Mouse (Mus musculus) Patski (cell line): ENCODE results near the gene Nkx2-5. TPM values are rescaled to one million over a fixed set of nuclear protein-coding genes. Genes with fewer than 3 reads are reported as not detected.

Experiments used
- ATAC-seq: fragments of 100-300 bp; one replicate; pipeline ENCODE4 v1.8.0; 2021
- CTCF ChIA-PET: fragments of 350-600 bp; sonication (Branson Sonifier 250); formaldehyde crosslinking; loops from one replicate; lab custom pipeline; 2022; ENCODE audit warnings: inconsistent platforms; lab: Charles Lee
- POLR2A ChIA-PET: fragments of 350-600 bp; sonication (Branson Sonifier 250); formaldehyde crosslinking; loops from one replicate; lab custom pipeline; 2022; ENCODE audit warnings: antibody characterized with exemption, inconsistent platforms; lab: Charles Lee
- DNase-seq: peaks from one replicate; pipeline ENCODE4 v3.0.0-alpha.2; 2011; ENCODE audit warnings: low read depth, low spot score
- H3K27me3 ChIP-seq: fragments of 371-371 bp; one replicate; pipeline ENCODE4 v1.5.1; 2021
- CTCF ChIP-seq: fragments of 100-300 bp; IDR thresholded peaks from one replicate; pipeline ENCODE4 v1.5.1; 2021
- in situ Hi-C: fragments of 300-500 bp; cut with MboI; formaldehyde crosslinking; loops from 3 replicates; pipeline ENCODE4 v1.11.1; 2018; ENCODE audit warnings: low pct_unique_long_range_greater_than_20kb, mixed read lengths
- polyA plus RNA-seq: library from polyadenylated mRNA; unstranded; gene quantifications from one replicate; pipeline ENCODE4 v1.2.3, GENCODE M21; 2021

The Nkx2-5 gene
- polyA plus RNA-seq, 1 experiment from 2014 or later, result not detected

DNA sequence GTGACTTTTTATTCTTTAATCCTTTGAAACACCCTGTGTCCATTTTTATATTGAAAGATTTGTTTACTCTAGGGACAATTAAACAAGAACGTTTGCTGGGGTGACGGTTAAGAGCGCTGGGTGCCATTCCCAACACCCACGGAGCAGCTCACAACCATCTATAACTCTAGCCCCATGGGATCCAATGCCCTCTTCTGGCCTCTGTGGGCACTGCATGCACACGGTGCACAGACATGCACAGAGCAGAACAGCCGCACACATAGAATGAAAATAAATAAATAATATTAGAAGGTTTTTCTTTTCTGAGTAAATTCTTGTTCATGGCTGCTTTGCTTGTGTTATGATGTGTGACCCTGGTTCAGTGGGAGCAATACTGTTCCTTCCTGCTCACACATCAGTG lies 34.4 kb upstream of the Nkx2-5 start:
- no peaks in the 10 kb centered on the region for H3K27me3 ChIP-seq
- no peak for ATAC-seq
- TF ChIP-seq CTCF, result no peak
- ChIA-PET POLR2A (no interaction called here), CTCF (no interaction called here)
- no peak for DNase-seq
- in situ Hi-C loops, result no loop called here

DNA sequence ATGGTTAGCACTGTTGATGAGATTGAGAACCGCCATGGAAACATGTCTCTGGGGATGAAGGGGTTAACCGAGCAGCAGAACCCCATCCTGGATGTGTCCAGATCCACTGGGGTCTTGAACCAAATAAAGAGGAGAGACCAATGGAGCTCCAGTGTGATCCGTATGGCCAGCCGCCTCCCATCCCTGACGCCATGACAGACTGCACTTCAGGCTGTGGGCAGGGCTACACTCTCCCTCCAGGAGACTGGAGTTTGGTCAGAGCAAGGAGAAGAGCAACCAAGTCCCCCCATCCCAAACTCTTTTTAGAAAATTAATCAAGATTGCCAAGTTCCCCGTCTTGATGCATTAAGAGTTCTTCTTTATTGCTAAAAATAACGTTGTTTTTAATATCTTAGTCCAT lies 33.1 kb upstream of the Nkx2-5 start:
- no peaks in the 10 kb centered on the region for H3K27me3 ChIP-seq
- ChIA-PET CTCF (no interaction called here), POLR2A (no interaction called here)
- no peak for TF ChIP-seq CTCF
- in situ Hi-C loops, result no loop called here
- DNase-seq (no peak), ATAC-seq (no peak)

DNA sequence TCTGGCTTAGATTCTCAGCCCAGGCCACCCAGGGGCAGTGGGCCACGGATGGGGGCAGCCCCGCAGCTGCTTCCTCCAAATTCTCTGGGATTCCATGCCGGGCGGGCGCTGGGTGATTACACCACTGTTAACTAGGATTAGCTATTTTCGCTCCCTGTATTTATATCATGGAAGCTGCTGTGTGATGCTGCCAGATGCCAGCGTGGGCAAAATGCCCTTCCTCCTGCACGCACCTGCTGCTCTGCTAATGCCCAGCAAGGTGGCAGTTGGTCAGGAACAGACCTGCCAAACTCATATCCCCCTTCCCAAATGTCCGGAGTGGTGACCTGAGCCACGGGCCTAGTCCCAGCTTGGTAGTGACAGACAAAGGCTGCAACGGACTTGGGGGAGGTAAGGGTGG lies 29.7 kb upstream of the Nkx2-5 start:
- ChIA-PET CTCF (no interaction called here), POLR2A (no interaction called here)
- no peaks in the 10 kb centered on the region for H3K27me3 ChIP-seq
- ATAC-seq (no peak), DNase-seq (no peak)
- in situ Hi-C loops, result no loop called here
- no peak for TF ChIP-seq CTCF

DNA sequence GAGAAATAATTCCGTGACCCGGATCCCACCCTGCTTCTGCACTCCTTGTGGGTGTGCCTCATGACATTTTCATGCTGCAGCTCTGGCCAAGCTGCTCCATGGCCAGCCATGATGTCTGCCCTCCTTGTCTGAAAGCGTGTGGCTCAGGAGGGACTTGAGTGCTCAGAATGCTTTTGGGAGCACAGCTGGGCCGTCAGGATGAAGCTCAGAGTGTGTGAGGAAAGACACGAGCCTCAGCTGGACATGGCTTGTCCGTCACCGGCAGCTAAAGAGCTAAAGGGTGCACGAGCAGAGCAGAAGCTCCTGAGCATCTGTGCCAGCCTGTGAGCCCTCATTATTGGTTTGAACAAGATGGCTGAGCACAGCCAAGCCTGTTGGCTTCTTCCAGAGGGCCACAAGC lies 28.7 kb upstream of the Nkx2-5 start:
- DNase-seq (no peak), ATAC-seq (no peak)
- POLR2A ChIA-PET, result no interaction called here
- in situ Hi-C loops, result no loop called here
- no peak for TF ChIP-seq CTCF
- CTCF ChIA-PET, result interaction anchor here (1.3 kb wide), 1 partner anchor 78 kb away, joined by 3 read pairs; no protein-coding TSS in a partner anchor
- H3K27me3 ChIP-seq, result no peaks in the 10 kb centered on the region

DNA sequence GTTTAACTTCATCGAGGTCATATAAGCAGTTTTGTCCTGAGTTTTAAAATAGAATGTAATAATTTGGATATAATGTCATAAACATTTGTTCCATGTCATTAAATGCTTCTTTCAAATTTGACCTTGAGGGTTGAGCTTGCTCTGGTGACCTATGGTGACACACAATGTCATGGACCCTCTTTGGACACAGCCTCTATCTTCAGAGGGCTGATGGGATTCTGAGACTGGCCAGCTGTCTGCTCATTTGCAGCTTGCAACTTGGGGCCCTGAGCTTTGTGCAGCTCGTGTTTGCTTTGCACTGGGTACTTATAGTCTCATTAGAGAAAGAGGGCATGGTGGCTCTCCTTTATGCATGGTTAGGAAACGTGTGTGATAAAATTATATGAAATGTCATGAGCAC lies 28.1 kb upstream of the Nkx2-5 start:
- ATAC-seq (no peak), DNase-seq (no peak)
- in situ Hi-C loops, result no loop called here
- ChIA-PET CTCF (interaction anchor here (1.3 kb wide), 1 partner anchor 78 kb away, joined by 3 read pairs; no protein-coding TSS in a partner anchor), POLR2A (no interaction called here)
- no peaks in the 10 kb centered on the region for H3K27me3 ChIP-seq
- TF ChIP-seq CTCF, result no peak

DNA sequence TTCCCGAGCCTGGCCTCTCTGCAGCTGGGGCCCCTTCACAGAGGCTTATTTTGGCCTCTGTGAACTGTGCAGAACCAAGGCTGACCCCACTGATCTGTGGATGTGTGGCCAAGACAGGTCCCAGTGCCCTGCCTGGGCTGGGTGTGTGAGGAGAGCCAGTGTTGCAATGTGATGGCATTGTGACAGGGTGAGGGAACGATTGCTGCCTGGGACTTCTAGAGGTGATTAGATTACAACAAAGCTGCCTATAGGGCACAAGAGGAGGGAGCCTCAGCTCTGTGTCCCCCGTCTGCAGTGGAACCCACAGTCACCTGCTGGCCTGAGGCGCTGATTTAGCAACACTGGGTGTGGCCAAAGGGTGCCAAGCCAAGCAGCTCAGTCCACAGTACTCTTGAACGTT lies 23.9 kb upstream of the Nkx2-5 start:
- CTCF ChIA-PET, result interaction anchor here (1.2 kb wide), 1 partner anchor 12 kb away, joined by 4 read pairs; no protein-coding TSS in a partner anchor
- ATAC-seq, result no peak

DNA sequence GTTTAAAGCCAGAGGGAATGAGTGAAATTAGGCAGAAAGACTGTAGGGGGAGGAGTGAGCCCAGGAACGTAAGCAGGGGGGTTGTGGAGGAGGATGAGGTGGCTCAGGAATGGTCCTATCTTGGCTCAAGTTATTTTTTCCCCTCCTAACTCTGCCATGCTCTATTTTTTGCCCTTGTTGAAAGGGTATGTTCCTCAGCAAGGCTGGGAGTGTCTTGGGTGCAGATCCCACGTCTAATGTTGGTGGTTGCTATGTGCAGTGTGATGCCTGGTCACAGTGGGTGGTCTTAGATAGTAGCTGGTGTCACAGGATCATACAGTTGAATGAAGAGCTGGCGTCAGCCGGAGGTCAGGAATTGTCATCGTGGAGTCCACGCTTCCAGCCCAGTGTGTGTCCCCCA lies 20.3 kb upstream of the Nkx2-5 start:
- ChIA-PET POLR2A (no interaction called here), CTCF (no interaction called here)
- ATAC-seq (no peak), DNase-seq (no peak)
- H3K27me3 ChIP-seq, result no peaks in the 10 kb centered on the region
- in situ Hi-C loops, result no loop called here
- TF ChIP-seq CTCF, result no peak

More for the DNA sequence above, 23.9 kb upstream of the Nkx2-5 start:
- H3K27me3 ChIP-seq, result no peaks in the 10 kb centered on the region
- no peak for TF ChIP-seq CTCF
- DNase-seq, result no peak
- in situ Hi-C loops, result no loop called here
- POLR2A ChIA-PET, result no interaction called here

DNA sequence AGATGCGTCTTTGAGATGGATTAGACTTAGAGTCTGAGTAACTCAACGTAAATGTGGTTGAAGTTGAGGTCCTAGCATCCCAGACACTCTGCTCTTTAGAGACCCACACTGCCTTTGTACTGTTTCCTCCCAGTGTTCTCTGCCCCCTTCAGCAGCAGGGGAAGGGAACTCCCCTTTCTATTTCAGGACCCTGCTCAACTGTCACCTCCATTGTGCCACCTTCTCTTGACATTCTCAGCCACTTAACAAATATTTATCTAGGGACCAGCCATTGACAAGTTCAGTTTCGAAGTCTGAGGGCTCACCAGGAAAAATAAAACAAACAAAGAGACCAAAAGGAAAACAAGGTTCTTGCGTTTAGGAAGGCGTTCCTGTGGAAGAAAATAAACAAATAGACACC lies 19.5 kb upstream of the Nkx2-5 start:
- DNase-seq (no peak), ATAC-seq (no peak)
- ChIA-PET POLR2A (no interaction called here), CTCF (no interaction called here)
- in situ Hi-C loops, result no loop called here
- TF ChIP-seq CTCF, result no peak
- H3K27me3 ChIP-seq, result no peaks in the 10 kb centered on the region

DNA sequence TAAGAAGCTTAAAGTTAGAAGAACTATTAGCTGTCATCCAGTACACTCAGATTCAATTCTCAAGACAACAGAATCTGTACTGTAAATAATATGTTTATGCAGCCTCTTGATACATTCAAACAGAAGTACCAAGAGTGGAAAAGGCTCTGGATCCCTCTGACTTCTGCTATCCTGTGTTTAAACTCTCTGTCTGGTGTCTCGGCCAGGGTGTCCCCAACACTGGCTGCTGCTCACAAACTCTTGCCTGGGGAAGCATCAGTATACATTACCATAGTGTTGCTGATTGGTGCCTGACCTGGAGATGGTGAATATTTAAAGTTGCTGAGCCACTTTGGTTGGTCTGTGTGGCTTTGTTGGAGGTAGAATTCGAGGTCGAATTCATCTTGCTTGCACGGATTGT lies 17.0 kb upstream of the Nkx2-5 start:
- POLR2A ChIA-PET, result no interaction called here
- H3K27me3 ChIP-seq, result no peaks in the 10 kb centered on the region
- ATAC-seq (no peak), DNase-seq (no peak)
- in situ Hi-C loops, result no loop called here
- CTCF ChIA-PET, result interaction anchor here (1.0 kb wide), 1 partner anchor 25 kb away, joined by 4 read pairs; no protein-coding TSS in a partner anchor
- no peak for TF ChIP-seq CTCF

DNA sequence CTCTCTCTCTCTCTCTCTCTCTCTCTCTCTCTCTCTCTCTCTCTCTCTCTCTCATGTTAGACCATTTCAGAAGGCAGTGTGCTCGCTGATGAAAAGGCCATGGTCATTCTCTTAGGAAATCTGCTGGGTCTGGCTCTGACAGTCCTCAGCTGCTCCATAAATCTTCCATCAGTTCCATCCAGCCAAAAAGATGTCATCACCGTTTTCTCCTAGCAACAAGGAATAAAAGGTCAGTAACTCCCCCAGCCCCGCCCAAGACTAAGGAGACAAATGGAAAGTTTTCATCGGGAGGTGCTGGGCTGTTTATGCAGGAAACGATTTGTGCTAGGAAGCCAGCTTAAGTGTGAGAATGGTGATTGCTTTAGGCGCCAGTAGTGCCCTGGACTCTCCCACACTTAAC lies 16.6 kb upstream of the Nkx2-5 start:
- in situ Hi-C loops, result no loop called here

DNA sequence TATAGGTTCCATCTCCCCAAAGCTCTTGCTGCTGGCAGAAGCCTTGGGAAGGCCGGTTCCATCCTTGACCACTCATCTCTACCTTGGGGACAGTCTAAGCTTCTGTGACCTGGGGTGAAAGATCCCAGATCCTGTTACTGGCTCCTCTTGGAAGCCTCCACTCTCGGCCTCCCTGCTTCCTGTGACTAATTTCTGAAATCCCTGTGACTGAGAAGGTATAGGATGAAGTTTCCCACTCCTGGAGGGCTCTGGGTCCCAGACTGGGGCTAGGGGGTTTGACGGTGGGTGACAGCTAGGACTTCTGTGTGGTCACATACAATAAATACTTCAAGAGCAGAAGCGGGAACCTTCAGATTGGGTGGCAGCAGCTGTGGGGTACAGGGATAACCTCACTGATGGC lies 16.1 kb upstream of the Nkx2-5 start:
- H3K27me3 ChIP-seq, result peaks cover under 1% of the 10 kb centered on the region
- ATAC-seq, result no peak
- DNase-seq, result no peak
- TF ChIP-seq CTCF, result no peak
- CTCF ChIA-PET, result no interaction called here
- POLR2A ChIA-PET, result no interaction called here
- in situ Hi-C loops, result no loop called here

More for the DNA sequence above, 16.6 kb upstream of the Nkx2-5 start:
- ChIA-PET CTCF (interaction anchor here (1.0 kb wide), 1 partner anchor 25 kb away, joined by 4 read pairs; no protein-coding TSS in a partner anchor), POLR2A (no interaction called here)
- no peak for TF ChIP-seq CTCF
- ATAC-seq (no peak), DNase-seq (no peak)
- H3K27me3 ChIP-seq, result no peaks in the 10 kb centered on the region

DNA sequence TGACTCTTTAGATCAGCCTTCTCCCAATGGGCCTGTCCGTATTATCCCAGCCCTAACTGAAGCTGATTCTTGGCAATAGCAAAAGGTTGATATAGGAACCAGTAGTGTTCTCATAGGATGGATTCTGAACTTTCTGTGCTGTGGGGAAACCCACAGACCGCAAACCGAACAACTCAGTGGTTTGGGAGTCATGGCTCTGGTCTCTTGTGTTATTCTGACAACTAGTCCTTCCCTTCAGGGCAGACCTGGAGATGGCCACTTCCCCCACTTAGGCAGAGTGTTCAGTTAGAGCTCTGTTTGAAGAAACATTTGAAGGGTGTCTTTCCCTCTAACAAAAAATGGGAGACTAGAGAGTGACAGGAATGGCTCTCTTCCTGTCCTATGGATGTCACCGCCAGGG lies 7.5 kb upstream of the Nkx2-5 start:
- CTCF ChIA-PET, result no interaction called here

More for the DNA sequence above, 7.5 kb upstream of the Nkx2-5 start:
- TF ChIP-seq CTCF, result no peak
- DNase-seq (no peak), ATAC-seq (no peak)
- in situ Hi-C loops, result no loop called here
- H3K27me3 ChIP-seq, result peaks cover 46% of the 10 kb centered on the region
- POLR2A ChIA-PET, result no interaction called here
